Mouse (Mus musculus) induced T-regulatory cell, adult 2 months (primary cell): ENCODE data around the gene Sorbs2.

ENCODE experiments used
- DNase-seq: peaks from one replicate; pipeline ENCODE4 v3.0.0-alpha.2; 2012; ENCODE audit warnings: low read depth

Sorbs2 gene

DNA sequence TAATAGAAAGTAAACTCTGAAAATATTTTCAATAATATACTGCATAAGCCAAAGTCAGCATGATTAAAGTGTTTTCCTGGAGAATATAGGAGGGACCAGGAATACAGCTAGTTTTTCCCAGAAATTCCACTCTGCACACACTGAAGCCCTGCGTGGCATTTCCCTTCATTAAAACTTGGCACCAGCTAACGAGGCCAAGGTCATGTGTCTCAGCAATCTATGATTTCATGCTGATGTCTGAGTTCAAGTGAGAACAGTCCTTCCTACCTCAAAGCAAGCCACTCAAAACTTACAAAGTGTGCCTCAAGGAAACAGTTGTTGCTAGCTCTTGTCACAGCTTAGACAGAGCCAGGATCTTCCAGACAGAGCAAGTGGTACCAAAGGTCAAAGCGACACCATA lies 173.6 kb downstream of the Sorbs2 start:
- DNase-seq = no peak

GRCm38 (mm10) chr8:45682845-45683383 lies 175.3 kb downstream of the Sorbs2 start:
- no peak for DNase-seq

GRCm38 (mm10) chr8:45687942-45688695 lies 180.5 kb downstream of the Sorbs2 start:
- no peak for DNase-seq

GRCm38 (mm10) chr8:45689611-45690207 lies 182.1 kb downstream of the Sorbs2 start:
- no peak for DNase-seq

DNA sequence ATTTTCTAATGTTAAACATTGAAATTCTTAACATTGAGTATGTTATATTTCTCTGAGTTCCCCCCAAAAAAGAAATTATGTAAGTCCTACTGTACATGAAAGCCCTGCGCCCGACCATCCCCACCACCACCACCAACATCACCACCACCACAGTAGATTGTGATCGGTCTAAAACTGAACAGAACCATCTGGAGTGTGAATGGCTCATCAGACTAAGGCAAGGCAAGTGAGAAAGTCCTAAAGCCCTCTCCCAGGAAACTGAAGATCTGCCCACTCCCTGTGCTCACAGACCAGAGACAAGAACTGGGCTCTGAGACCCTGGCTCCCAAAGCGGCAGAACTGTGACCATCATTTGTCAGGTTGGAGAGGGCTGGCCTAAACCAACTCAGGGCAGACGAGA lies 192.5 kb downstream of the Sorbs2 start:
- no peak for DNase-seq

DNA sequence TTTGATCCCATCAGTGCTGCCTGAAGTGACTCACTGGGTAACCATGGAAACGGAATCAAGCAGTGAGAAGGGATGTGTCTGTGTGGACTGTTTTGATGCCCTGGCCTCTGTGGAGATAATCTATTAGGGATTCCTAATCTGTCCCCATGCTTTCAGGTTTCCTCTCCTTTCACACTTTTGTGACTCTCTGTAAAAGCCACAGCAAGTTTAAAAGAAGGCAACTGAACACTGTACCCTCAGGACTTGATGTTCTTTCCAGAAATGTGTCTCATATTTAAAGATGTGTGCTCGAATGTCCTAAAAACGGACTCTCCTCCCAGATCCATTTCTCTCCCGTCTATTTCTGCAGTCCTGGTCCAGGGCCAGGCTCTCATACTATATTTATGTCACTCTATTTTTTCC lies 196.1 kb downstream of the Sorbs2 start:
- no peak for DNase-seq

DNA sequence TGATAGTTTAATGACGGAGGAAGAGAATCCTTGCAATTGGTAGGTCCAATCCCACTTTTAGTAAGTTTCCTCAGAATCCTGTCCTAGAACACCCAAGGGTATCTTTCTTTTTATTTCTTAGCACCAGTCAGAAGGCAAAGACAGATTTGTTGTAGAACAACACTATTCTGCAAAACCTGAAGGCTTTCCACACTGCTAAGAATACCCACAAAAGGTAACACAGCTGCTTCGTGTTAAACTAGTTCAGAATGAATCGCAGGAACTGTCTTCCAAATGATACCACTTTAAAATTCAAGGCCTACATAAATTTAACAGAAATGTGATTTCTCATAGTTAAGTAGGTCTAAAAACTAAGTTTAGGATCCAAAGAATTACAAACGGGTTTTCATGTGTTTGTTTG lies 201.5 kb downstream of the Sorbs2 start:
- DNase-seq = no peak

DNA sequence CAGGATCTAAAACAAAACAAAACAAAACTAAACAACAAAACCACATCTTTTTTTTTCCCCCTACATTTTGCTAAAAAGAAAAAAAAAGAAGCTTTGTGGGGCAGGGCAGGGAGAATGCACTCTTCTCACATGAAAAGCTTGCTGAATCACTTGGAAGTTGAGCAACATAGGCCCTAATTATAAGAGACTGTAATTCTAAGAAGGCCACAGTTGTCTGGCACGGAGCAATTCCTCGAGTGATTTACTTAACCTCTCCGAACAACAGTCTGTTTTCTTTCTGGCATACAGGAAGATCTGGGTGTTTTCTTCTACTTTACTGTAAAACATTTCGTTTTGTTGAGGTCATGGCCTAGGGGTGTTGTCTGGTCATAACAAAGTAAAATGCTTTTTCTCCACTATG lies 202.1 kb downstream of the Sorbs2 start:
- no peak for DNase-seq

GRCm38 (mm10) chr8:45712610-45713009 lies 205.0 kb downstream of the Sorbs2 start:
- no peak for DNase-seq

GRCm38 (mm10) chr8:45714806-45715205 lies 207.2 kb downstream of the Sorbs2 start:
- DNase-seq = no peak

- no peak for DNase-seq
Measured at GRCm38 (mm10) chr8:45715330-45716027, 207.9 kb downstream of the Sorbs2 start.

DNA sequence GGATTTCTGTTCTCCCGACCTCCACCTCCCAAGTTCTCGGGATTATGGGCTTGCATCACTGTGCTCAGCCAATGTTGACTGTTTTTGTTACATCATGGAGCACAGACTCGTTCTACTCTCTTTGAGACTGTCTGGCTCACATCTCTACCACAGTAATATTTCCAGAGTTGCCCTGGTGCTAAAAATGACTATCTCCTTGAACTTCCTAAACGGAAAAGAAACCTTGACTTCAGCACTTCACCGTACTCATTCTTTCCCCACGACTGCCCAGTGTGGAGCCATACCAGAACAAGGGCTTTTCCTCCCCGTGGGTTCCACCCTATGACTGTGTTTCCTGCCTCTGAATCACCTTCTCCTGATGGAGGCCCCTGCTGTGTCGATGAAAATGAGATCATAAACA lies 212.2 kb downstream of the Sorbs2 start:
- no peak for DNase-seq

DNA sequence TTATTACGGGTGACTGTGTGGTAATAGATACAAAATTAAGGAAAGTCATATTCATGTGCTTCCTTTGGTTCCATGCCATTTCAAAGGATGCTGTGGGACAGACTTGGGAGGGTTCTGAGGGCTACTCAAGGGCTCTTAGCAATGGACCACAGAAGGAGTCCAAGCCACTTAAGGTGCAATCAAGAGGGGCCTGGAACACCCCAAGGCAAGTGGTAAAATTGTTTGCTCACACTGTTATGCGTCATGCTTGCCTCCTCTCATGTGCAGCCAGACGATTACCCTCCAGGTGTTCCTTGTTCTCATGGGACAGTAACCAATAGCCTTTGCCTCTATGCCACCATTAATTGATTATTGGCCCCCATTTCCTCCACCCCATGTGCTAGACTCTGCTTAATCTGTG lies 216.6 kb downstream of the Sorbs2 start:
- DNase-seq = no peak

- DNase-seq = no peak
Measured at GRCm38 (mm10) chr8:45725321-45725720, 217.7 kb downstream of the Sorbs2 start.

DNA sequence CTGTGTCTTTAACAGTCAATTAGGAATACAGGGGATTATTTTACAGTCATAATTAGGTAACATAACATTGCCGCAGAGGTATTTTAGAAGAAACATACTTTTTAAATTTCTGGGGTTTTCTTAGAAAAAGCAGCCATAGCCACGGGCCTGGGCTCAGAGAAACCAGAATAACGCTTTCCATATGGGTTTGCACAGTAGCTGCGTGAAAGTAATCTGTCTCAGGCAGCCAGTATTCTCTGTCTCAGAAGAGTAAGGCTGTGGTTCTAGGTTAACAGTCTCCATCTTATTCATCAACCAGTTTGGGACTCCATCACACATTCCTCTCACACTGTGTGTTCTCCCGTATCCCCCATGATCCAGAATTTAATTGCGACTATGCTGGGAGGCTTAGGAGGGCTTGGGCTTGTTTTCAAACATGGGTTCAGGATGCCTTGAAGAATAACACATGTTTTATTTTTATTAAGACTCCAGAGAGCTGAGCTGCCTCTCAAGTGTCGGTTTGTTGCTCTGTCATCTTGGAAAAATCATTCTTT lies 222.3 kb downstream of the Sorbs2 start:
- no peak for DNase-seq

DNA sequence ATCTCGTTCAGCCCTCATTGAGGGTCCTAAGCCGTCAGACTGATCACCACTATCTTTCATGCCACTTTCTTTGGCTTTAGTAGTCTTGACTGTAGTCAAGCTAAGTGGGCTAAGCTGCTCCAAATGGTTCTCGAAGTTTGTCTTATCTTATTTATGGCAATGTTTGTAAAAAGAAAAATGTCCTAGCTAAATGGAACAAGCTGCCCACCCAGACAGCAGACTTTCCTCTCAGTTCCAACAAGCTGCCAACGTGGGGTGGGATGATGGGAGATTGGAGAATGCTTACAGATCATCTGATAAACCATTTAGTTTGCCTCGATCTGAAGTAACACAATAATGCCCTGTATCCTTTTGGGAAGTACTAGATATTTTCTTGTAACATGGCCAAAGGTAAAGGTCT lies 223.2 kb downstream of the Sorbs2 start:
- no peak for DNase-seq

DNA sequence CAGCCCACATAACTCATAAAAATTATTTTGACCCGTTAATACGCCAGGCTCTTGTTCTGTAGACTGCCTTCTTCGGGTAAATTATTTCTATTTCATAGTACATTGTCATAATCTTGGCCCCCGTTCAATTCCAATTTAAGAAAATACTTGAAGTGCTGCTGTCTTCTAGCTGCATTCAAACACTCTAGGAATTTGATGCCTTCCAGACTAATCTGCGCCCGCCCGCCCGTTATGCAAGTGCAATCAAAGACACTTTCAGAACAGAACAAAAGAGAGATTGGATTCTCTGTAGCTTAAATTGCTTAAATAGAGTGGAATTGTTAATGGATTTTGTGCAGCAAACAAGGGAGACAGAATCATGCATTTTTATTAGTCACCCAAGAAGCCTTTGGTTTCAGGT lies 226.5 kb downstream of the Sorbs2 start:
- no peak for DNase-seq

GRCm38 (mm10) chr8:45737266-45737665 lies 229.7 kb downstream of the Sorbs2 start:
- no peak for DNase-seq

DNA sequence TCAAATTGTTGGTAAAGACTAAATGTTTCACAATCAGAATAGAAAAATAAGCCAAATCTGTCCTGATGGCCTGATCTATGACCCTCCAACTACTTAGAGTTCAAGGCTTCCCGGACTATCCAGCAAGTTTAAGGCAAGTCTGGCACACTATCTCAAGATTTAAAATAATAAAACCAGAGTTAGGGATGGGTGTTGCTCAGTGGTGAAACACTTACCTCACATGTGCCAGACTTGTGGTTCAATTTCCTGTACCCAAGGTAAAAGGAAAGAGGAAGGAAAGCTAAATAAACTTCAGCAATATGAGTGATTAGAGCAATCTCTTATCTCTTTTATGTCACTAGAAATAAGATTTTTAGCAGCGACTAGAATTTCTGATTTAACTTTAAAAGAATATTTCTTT lies 235.7 kb downstream of the Sorbs2 start:
- DNase-seq = no peak

DNA sequence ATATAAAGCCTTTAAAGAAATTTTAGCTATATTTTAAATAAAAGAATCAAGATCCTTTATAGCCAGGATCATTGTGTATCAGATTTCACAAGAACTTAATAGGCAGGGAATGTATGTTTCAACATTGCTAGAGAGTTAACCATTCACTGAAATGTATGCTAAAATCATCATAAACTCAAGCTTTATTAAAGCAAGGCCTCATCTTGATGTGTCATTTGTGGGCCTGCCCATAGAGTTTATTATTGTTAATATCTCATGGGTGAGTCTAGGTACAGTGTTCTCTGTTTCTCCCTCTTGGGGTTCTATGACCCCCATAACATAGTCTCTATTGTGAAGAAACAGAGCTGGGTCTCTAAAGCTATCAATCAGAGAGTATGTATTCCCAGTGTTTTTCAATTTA lies 236.2 kb downstream of the Sorbs2 start:
- no peak for DNase-seq

GRCm38 (mm10) chr8:45751512-45752502 lies 244.2 kb downstream of the Sorbs2 start:
- no peak for DNase-seq

DNA sequence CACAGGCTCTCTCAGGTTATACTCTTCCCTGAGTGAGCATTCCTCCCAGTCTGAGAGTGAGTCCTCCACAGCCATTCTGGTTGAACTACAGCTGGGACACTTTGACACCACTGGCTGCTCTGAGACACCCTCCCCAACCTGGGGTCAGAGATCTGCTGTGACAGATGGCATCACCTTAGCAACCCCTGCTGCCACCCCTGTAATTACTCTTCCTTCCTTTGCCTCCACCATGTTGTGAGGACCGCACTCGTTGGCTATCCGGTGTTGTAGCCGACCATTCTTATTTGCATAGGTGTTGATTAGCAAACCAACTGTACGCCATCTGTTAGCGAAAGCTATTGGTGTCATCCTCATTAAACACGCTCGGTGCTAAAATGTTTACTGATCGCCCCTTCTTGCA lies 247.9 kb downstream of the Sorbs2 start:
- DNase-seq = no peak
